Comparison of ENCODE assay signal across 10 mouse cellular contexts in the genomic region with DNA sequence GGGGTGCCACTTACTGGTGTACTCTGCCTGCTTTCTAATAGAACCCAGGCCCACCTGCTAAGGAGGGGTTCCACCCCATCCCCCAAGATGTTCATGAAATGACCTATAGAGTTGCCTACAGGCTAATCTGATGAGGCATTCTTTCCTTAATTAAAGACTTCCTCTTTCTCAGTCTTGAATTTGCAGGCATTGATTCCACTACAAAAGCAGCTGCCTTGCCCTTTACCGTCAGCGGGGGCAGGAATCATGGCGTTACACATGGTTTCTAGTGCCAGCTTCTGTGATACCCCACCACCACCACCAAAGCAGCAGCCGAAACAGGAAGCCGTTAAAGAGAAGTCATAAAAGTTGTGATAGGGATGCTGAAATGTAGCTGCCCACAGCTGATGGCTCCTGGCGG.
"Had no signal": no experiment of that assay in that cellular context is flagged by ENCODE, and none has a peak within 500 bp of the region (broad histone marks: within the 10 kb centered on the region; RNA-seq: fewer than 3 reads in every experiment).

No protein-coding gene starts in this region.

- H3K4me3 ChIP-seq: limb, embryonic 12.5 days; liver, embryonic 13.5 days; midbrain, embryonic 12.5 days had no signal

- H3K27ac ChIP-seq: kidney, postnatal 0 days; limb, embryonic 12.5 days; liver, embryonic 13.5 days; midbrain, embryonic 12.5 days had no signal

- H3K27me3 ChIP-seq: limb, embryonic 12.5 days; liver, embryonic 13.5 days; midbrain, embryonic 12.5 days had no signal

- DNase-seq: kidney, postnatal 36 days; layer of hippocampus, adult 9-11 months; layer of hippocampus, postnatal 36 days; liver; liver, embryonic 13.5 days; liver, postnatal 0 days; right cerebral cortex, postnatal 14 days had no signal

- H3K4me1 ChIP-seq: limb, embryonic 12.5 days had no signal

- H3K36me3 ChIP-seq: liver, embryonic 13.5 days; midbrain, embryonic 12.5 days had no signal

- ATAC-seq: liver, postnatal 0 days had no signal

- H3K9me3 ChIP-seq: limb, embryonic 12.5 days; liver, embryonic 13.5 days; midbrain, embryonic 12.5 days had no signal
